8 mouse cellular contexts compared by ENCODE assay signal in genomic region chr19:29252831-29253545, GRCm38 (mm10). TPM values are rescaled to one million over a fixed set of nuclear protein-coding genes. Genes with fewer than 3 reads are reported as not detected.
DNase-seq lines count a peak whose midpoint lies in the region; ATAC-seq and TF ChIP-seq lines count a peak whose summit lies in the region.

No protein-coding gene starts in this region.

- H3K9me3 ChIP-seq in G1E (replicated peaks): no peaks in the 10 kb centered on the region
- no peaks in the 10 kb centered on the region for H3K9me3 ChIP-seq in forebrain, embryonic 10.5 days
- no peaks in the 10 kb centered on the region for H3K9me3 ChIP-seq in limb, embryonic 12.5 days

- H3K36me3 ChIP-seq in G1E (replicated peaks): peaks cover 19% of the 10 kb centered on the region
- no peaks in the 10 kb centered on the region for H3K36me3 ChIP-seq in forebrain, embryonic 10.5 days (replicated peaks)
- 0 out of 2 replicates have a peak, but pooled peaks cover 6% of the 10 kb centered on the region for H3K36me3 ChIP-seq in limb, embryonic 12.5 days

- no peaks in the 10 kb centered on the region; the same call in 1 of the 2 replicates for H3K27me3 ChIP-seq in G1E (ENCODE audit: insufficient read depth, low read length)
- peaks cover 4% of the 10 kb centered on the region for H3K27me3 ChIP-seq in forebrain, embryonic 10.5 days (ENCODE audit: poor library complexity, severe bottlenecking)
- H3K27me3 ChIP-seq in limb, embryonic 12.5 days: no peaks in the 10 kb centered on the region

- peak; percentile 19 for DNase-seq in kidney, adult 9 months
- DNase-seq in kidney, postnatal 10 days: no peak
- DNase-seq in G1E (ENCODE audit: low spot score): no peak
- no peak for DNase-seq in forebrain, embryonic 10.5 days (ENCODE audit: extremely low spot score, low spot score)
- peak; percentile 15 for DNase-seq in retina, postnatal 1 day
- DNase-seq in ovary, postnatal 36 days (ENCODE audit: low spot score): no peak
- DNase-seq in embryo, embryonic 10 days (ENCODE audit: low spot score): no peak

- H3K4me1 ChIP-seq in G1E (ENCODE audit: insufficient read depth, low read depth, low read length): peaks cover 55% of the 10 kb centered on the region
- peaks cover 54% of the 10 kb centered on the region for H3K4me1 ChIP-seq in forebrain, embryonic 10.5 days
- peaks cover 30% of the 10 kb centered on the region for H3K4me1 ChIP-seq in limb, embryonic 12.5 days (replicated peaks)

- H3K27ac ChIP-seq in forebrain, embryonic 10.5 days: no peak overlapping the region
- no peak overlapping the region for H3K27ac ChIP-seq in limb, embryonic 12.5 days

- TF ChIP-seq CTCF in G1E (IDR thresholded peaks at IDR 0.05; ENCODE audit: low read depth, low read length): no peak

- ATAC-seq in G1E (ENCODE audit: extremely low read depth, insufficient number of reproducible peaks, low FRiP score, poor library complexity, severe bottlenecking): no peak
- no peak for ATAC-seq in limb, embryonic 12.5 days (ENCODE audit: insufficient number of reproducible peaks, insufficient read depth, low FRiP score, low TSS enrichment, low read depth)

- peak overlapping the region; percentile 91 for H3K4me3 ChIP-seq in G1E (ENCODE audit: low read depth, low read length)
- peak overlapping the region; percentile 78 for H3K4me3 ChIP-seq in forebrain, embryonic 10.5 days
- peak overlapping the region; percentile 91 for H3K4me3 ChIP-seq in limb, embryonic 12.5 days (replicated peaks)

- 30% methylated on average over 10 of the region's 10 CpGs for whole genome bisulfite sequencing in forebrain, embryonic 10.5 days
- WGBS in limb, embryonic 12.5 days: 28% methylated on average over 10 of the region's 10 CpGs

- peak overlapping the region; percentile 93; the same call in 1 of the 2 replicates for H3K9ac ChIP-seq in limb, embryonic 12.5 days (replicated peaks)

- H3K4me2 ChIP-seq in limb, embryonic 12.5 days: peak overlapping the region; percentile 74

RNA-seq across cellular contexts. Expression of gene Jak2, which starts 1.4 kb away (rescaled TPM):
- total RNA-seq in G1E (2014; fragmentation: Nextera tagmentation) (150 and 170 TPM in 2 replicates), G1E (2017) (107 and 132 TPM in 2 replicates)
- polyA plus RNA-seq in G1E (2012): 7.3 and 9.4 TPM in 2 replicates
- 5.3 and 6.1 TPM in 2 replicates for polyA plus RNA-seq in forebrain, embryonic 10.5 days (2016; fragmentation: Nextera tagmentation; extraction: Ambion mirVana)
- 12.3 and 14.6 TPM in 2 replicates for polyA plus RNA-seq in limb, embryonic 12.5 days (2016; fragmentation: Nextera tagmentation; extraction: Ambion mirVana)

Comparison
In these comparisons a context has a peak if more than half of its experiments do, and no peak if none do; other contexts are left out.
1. DNase-seq: peak in kidney, adult 9 months (single experiment) and retina, postnatal 1 day (single experiment); none in kidney, postnatal 10 days (single experiment), G1E (single experiment), forebrain, embryonic 10.5 days (single experiment), ovary, postnatal 36 days (single experiment) and embryo, embryonic 10 days (single experiment).
2. Peak in every context shown above with its lines, with median percentiles within 50 percentile points of each other: H3K4me3 ChIP-seq.